Mouse (Mus musculus): ENCODE measurements at regions not wholly inside any gene's neighbourhood (a gene's known extent, or its start where the extent isn't known, plus 50 kb on each side); places are given as distances from the start of the nearest gene placed in this dataset.

GRCm38 (mm10) chr2:30525295-30525694 is 51.3 kb upstream of the Ier5l start:
- DNase-seq (ENCODE audit: low read depth): no peak

GRCm38 (mm10) chr2:30525831-30526230 is 51.8 kb upstream of the Ier5l start:
- DNase-seq (ENCODE audit: low read depth): no peak

- DNase-seq (ENCODE audit: low read depth): peak; percentile 74
These were observed 53.5 kb upstream of the Ier5l start for GRCm38 (mm10) chr2:30527495-30527894.

- no peak for DNase-seq (ENCODE audit: low read depth)
These were observed 58.9 kb upstream of the Ier5l start for GRCm38 (mm10) chr2:30532948-30533347.

GRCm38 (mm10) chr2:30533367-30533766 is 59.3 kb upstream of the Ier5l start:
- DNase-seq (ENCODE audit: low read depth): no peak

- DNase-seq (ENCODE audit: low read depth): no peak
These were observed 60.4 kb upstream of the Cstad start for GRCm38 (mm10) chr2:30534485-30534884.

- DNase-seq (ENCODE audit: low read depth): no peak
These were observed 55.5 kb upstream of the Cstad start for GRCm38 (mm10) chr2:30539305-30539704.

GRCm38 (mm10) chr2:30541541-30541940 is 53.3 kb upstream of the Cstad start:
- DNase-seq (ENCODE audit: low read depth): no peak

- peak; percentile 74 for DNase-seq (ENCODE audit: low read depth)
These were observed 49.9 kb upstream of the Cstad start for GRCm38 (mm10) chr2:30544782-30545435.
